Mouse (Mus musculus): ENCODE data around the gene Rrbp1. TPM values are rescaled to one million over a fixed set of nuclear protein-coding genes. Genes with fewer than 3 reads are reported as not detected.

The Rrbp1 gene
- total and polyA plus RNA-seq, 3 experiments, result 56.7 to 128 (median 127) TPM

DNA sequence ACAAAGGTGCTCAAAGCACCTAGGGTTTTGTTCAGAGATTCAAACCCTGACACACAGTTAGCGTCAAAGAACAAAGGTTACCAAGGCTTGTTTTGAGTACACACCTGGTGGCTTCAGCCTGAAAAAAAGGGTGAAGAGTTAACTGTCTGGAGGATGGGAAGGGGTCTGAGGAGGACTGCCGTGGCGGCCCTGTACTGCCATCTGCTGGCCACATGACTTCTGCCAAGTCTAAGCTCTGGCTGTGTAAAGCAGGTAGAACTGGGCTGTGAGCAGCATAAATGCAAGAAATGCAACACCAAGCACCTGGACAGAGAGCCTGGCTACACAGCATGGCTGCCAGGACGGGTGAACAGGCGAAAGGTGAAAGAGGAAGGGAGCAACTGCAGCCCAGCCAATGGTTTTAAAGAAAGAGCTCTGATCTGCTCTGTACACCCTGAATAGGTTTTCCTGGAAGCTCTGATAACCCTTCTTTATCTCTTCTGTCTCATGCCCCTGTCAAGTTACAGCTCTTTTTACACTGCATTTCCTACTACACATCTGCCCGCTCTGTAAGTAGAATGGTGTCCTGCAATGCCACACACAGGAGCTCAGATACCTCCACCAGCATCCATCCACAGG, 30.2 kb downstream of the Rrbp1 start (continued):
- peak; percentile 66 to 88 (median 79) for TF ChIP-seq CTCF (IDR thresholded peaks at IDR 0.05 in 2 of 3, conservative IDR thresholded peaks at IDR 0.05 in 1 of 3; ENCODE audit: control insufficient read depth in 1 of 3, insufficient read depth in 1 of 3, low read depth in 2 of 3, low read length in 3 of 3, poor library complexity in 1 of 3, severe bottlenecking in 1 of 3)

DNA sequence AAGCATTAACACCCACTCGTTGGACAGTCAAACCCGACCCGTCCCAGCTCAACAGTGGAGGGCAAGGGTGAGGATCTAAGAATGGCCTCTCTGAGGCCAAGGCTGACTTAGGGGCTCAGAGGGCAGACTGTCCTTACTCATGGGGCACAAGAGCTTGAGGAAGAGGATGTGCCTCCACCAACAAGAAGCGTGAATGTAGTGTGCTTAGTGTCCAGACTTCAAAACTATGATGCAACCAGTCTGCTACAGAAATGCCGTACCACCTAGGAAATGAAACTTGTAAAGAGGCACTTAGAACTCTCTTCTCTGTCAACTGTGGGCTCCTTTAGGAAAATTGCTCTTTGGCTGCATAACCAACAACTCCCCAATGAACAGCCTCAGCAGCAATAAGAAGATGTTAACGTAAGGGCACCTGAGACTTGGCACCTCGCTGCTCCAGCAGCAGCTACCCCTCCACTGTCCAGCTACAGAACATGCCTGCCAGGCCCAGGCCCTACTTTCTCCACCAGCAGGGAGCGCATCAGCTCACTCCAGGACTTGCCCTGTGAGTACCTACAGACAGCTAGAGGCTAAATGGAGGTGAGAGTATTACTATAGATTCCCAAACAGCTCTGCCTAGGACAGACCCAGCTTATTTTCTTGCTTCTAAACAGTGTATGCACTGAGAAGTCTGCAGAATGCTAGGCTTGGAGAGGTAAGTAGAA, 32.5 kb downstream of the Rrbp1 start:
- Histone ChIP-seq H3K27ac (ENCODE audit: control insufficient read depth, low read depth, low read length) (no peak overlapping the region), H3K9ac (ENCODE audit: control insufficient read depth, low read depth, low read length, poor library complexity, severe bottlenecking) (no peak overlapping the region), H3K9me3 (replicated peaks; ENCODE audit: insufficient read depth, low read length) (no peaks in the 10 kb centered on the region), H3K36me3 (ENCODE audit: control insufficient read depth in 1 of 2, insufficient read depth in 2 of 2, low read length in 2 of 2) (peaks cover 0 to 12% of the 10 kb centered on the region in 2 experiments; a peak in 3 of 4 replicates), H3K27me3 (ENCODE audit: control insufficient read depth in 1 of 2, insufficient read depth in 2 of 2, low read length in 2 of 2) (no peaks in the 10 kb centered on the region), H3K4me1 (ENCODE audit: control insufficient read depth in 1 of 2, insufficient read depth in 2 of 2, low read length in 2 of 2) (peaks cover 3 to 16% of the 10 kb centered on the region in 2 experiments; a peak in 2 of 4 replicates), H3K79me2 (ENCODE audit: control insufficient read depth, insufficient read depth, low read length, poor library complexity) (no peaks in the 10 kb centered on the region; the same call in 1 of the 2 replicates), H3K4me3 (ENCODE audit: control insufficient read depth in 1 of 2, insufficient read depth in 1 of 2, low read depth in 2 of 2, low read length in 2 of 2) (no peak overlapping the region)
- no peak for DNase-seq (ENCODE audit: low read depth, low spot score)
- TF ChIP-seq ELF1 (IDR thresholded peaks at IDR 0.05; ENCODE audit: low read depth, low read length), result no peak
- peak in 1 of 3 experiments; percentile 3; a peak in 1 of 6 replicates for TF ChIP-seq CTCF (IDR thresholded peaks at IDR 0.05 in 2 of 3, conservative IDR thresholded peaks at IDR 0.05 in 1 of 3; ENCODE audit: control insufficient read depth in 1 of 3, insufficient read depth in 1 of 3, low read depth in 2 of 3, low read length in 3 of 3, poor library complexity in 1 of 3, severe bottlenecking in 1 of 3)

DNA sequence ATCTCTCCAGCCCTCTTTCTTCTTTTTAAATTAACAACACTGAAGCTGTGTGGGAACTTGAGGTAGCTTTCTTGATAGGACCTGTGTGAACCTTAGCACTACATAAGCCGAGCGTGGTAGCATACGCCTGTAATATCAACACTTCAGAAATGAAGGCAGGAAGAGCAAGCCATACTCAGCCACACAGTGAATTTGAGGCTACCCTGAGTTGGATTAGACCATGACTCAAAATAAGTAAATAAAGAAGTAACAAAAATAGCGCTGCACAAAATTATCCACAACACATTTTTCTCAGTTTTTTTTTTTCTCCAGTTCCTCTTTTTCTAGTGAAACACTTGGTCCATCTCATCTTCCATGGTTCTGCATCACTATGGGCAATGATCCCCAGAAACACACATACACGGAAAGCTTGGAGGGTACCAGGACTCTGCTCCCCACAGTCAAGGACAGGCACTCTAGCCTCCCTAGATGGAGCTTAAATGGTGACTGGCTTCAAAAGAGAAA, 35.9 kb downstream of the Rrbp1 start:
- no peaks in the 10 kb centered on the region for H3K4me1 ChIP-seq (ENCODE audit: control insufficient read depth in 1 of 2, insufficient read depth in 2 of 2, low read length in 2 of 2)
- H3K79me2 ChIP-seq (ENCODE audit: control insufficient read depth, insufficient read depth, low read length, poor library complexity), result no peaks in the 10 kb centered on the region; the same call in 1 of the 2 replicates
- no peak overlapping the region for H3K27ac ChIP-seq (ENCODE audit: control insufficient read depth, low read depth, low read length)
- peak; percentile 87 for TF ChIP-seq ZNF384 (IDR thresholded peaks at IDR 0.05; ENCODE audit: low read depth, low read length)
- no peak for TF ChIP-seq GATA1 (IDR thresholded peaks at IDR 0.05; ENCODE audit: low read depth, low read length)
- TF ChIP-seq EP300 (IDR thresholded peaks at IDR 0.05; ENCODE audit: low read depth in 1 of 2, low read length in 2 of 2), result no peak
- TF ChIP-seq NRF1 (IDR thresholded peaks at IDR 0.05; ENCODE audit: insufficient read depth, low read depth, low read length, poor library complexity, severe bottlenecking), result no peak
- no peak for TF ChIP-seq ETS1 (IDR thresholded peaks at IDR 0.05; ENCODE audit: low read depth, low read length)
- no peaks in the 10 kb centered on the region for H3K9me3 ChIP-seq (replicated peaks; ENCODE audit: insufficient read depth, low read length)
- H3K36me3 ChIP-seq (ENCODE audit: control insufficient read depth in 1 of 2, insufficient read depth in 2 of 2, low read length in 2 of 2), result peaks cover 0 to 3% of the 10 kb centered on the region in 2 experiments; a peak in 2 of 4 replicates
- H3K27me3 ChIP-seq (ENCODE audit: control insufficient read depth in 1 of 2, insufficient read depth in 2 of 2, low read length in 2 of 2), result no peaks in the 10 kb centered on the region
- H3K9ac ChIP-seq (ENCODE audit: control insufficient read depth, low read depth, low read length, poor library complexity, severe bottlenecking), result no peak overlapping the region
- DNase-seq (ENCODE audit: low read depth, low spot score), result peak; percentile 26
- no peak overlapping the region for H3K4me3 ChIP-seq (ENCODE audit: control insufficient read depth in 1 of 2, insufficient read depth in 1 of 2, low read depth in 2 of 2, low read length in 2 of 2)

DNA sequence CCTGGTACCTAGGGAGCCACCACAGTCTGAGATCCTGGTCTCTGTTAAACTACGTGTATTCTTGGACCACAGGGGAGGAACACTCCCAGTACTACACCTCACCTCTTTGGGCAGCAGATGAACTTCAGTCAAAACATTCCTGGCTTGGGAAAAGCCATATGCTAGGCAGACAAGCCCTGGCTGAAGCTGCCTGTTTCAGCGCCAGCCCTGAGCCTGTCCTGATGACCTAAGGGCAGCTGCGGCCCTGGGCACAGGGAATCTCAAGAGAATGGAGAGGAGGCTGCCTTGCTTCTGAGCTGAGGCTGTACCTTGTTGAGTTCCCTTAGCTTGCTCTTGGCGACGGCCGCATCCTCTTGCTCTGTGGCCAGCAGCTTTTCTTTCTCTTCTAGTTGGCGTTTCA, 37.9 kb downstream of the Rrbp1 start:
- no peaks in the 10 kb centered on the region for H3K9me3 ChIP-seq (replicated peaks; ENCODE audit: insufficient read depth, low read length)
- no peak for DNase-seq (ENCODE audit: low read depth, low spot score)
- no peak overlapping the region for H3K9ac ChIP-seq (ENCODE audit: control insufficient read depth, low read depth, low read length, poor library complexity, severe bottlenecking)
- H3K79me2 ChIP-seq (ENCODE audit: control insufficient read depth, insufficient read depth, low read length, poor library complexity), result no peaks in the 10 kb centered on the region
- TF ChIP-seq ETS1 (IDR thresholded peaks at IDR 0.05; ENCODE audit: low read depth, low read length), result no peak
- TF ChIP-seq ZKSCAN1 (IDR thresholded peaks at IDR 0.05; ENCODE audit: low read depth, low read length), result no peak
- no peak for TF ChIP-seq TCF12 (IDR thresholded peaks at IDR 0.05; ENCODE audit: low read depth, low read length)
- H3K4me3 ChIP-seq (ENCODE audit: control insufficient read depth in 1 of 2, insufficient read depth in 1 of 2, low read depth in 2 of 2, low read length in 2 of 2), result no peak overlapping the region
- no peaks in the 10 kb centered on the region for H3K27me3 ChIP-seq (ENCODE audit: control insufficient read depth in 1 of 2, insufficient read depth in 2 of 2, low read length in 2 of 2)
- H3K36me3 ChIP-seq (ENCODE audit: control insufficient read depth in 1 of 2, insufficient read depth in 2 of 2, low read length in 2 of 2), result peaks cover 0 to 4% of the 10 kb centered on the region in 2 experiments; a peak in 2 of 4 replicates
- H3K27ac ChIP-seq (ENCODE audit: control insufficient read depth, low read depth, low read length), result no peak overlapping the region
- H3K4me1 ChIP-seq (ENCODE audit: control insufficient read depth in 1 of 2, insufficient read depth in 2 of 2, low read length in 2 of 2), result no peaks in the 10 kb centered on the region
